Mouse (Mus musculus): ENCODE measurements at regions not wholly inside any gene's neighbourhood (a gene's known extent, or its start where the extent isn't known, plus 50 kb on each side); places are given as distances from the start of the nearest gene placed in this dataset.

- DNase-seq (ENCODE audit: low spot score in 2 of 2): no peak
These were observed 59.9 kb downstream of the Adamts1 start for GRCm38 (mm10) chr16:85743022-85743421.

GRCm38 (mm10) chr16:85738606-85739195 lies 64.2 kb downstream of the Adamts1 start:
- DNase-seq (ENCODE audit: low spot score in 2 of 2): no peak

- no peak for DNase-seq (ENCODE audit: low spot score in 2 of 2)
These were observed 74.9 kb downstream of the Adamts1 start for GRCm38 (mm10) chr16:85728026-85728425.

GRCm38 (mm10) chr16:85721968-85722367 lies 80.9 kb downstream of the Adamts1 start:
- no peak for DNase-seq (ENCODE audit: low spot score in 2 of 2)

GRCm38 (mm10) chr16:85712291-85712690 lies 90.6 kb downstream of the Adamts1 start:
- DNase-seq (ENCODE audit: low spot score in 2 of 2): no peak

GRCm38 (mm10) chr16:85704254-85705020 lies 98.5 kb downstream of the Adamts1 start:
- DNase-seq (ENCODE audit: low spot score in 2 of 2): no peak

- DNase-seq (ENCODE audit: low spot score in 2 of 2): no peak
These were observed 99.9 kb downstream of the Adamts1 start for GRCm38 (mm10) chr16:85702889-85703480.

GRCm38 (mm10) chr16:85699329-85699728 lies 103.6 kb downstream of the Adamts1 start:
- DNase-seq (ENCODE audit: low spot score in 2 of 2): no peak

- no peak for DNase-seq (ENCODE audit: low spot score in 2 of 2)
These were observed 120.2 kb downstream of the Adamts1 start for GRCm38 (mm10) chr16:85682721-85683120.

GRCm38 (mm10) chr16:85680351-85680750 lies 122.6 kb downstream of the Adamts1 start:
- no peak for DNase-seq (ENCODE audit: low spot score in 2 of 2)

- no peak for DNase-seq (ENCODE audit: low spot score in 2 of 2)
These were observed 124.1 kb downstream of the Adamts1 start for GRCm38 (mm10) chr16:85678781-85679180.

- no peak for DNase-seq (ENCODE audit: low spot score in 2 of 2)
These were observed 124.7 kb downstream of the Adamts1 start for GRCm38 (mm10) chr16:85678228-85678627.

- peak; percentile 48 to 51 for DNase-seq (ENCODE audit: low spot score in 2 of 2)
These were observed 123.8 kb upstream of the Cyyr1 start for GRCm38 (mm10) chr16:85677027-85677426.

- no peak for DNase-seq (ENCODE audit: low spot score in 2 of 2)
These were observed 115.6 kb upstream of the Cyyr1 start for GRCm38 (mm10) chr16:85668767-85669166.

- DNase-seq (ENCODE audit: low spot score in 2 of 2): no peak
These were observed 114.6 kb upstream of the Cyyr1 start for GRCm38 (mm10) chr16:85667790-85668189.

GRCm38 (mm10) chr16:85649516-85649915 lies 96.3 kb upstream of the Cyyr1 start:
- no peak for DNase-seq (ENCODE audit: low spot score in 2 of 2)

- DNase-seq (ENCODE audit: low spot score in 2 of 2): no peak
These were observed 87.8 kb upstream of the Cyyr1 start for GRCm38 (mm10) chr16:85640992-85641391.

GRCm38 (mm10) chr16:85637079-85637478 lies 83.9 kb upstream of the Cyyr1 start:
- DNase-seq (ENCODE audit: low spot score in 2 of 2): no peak

GRCm38 (mm10) chr16:85629738-85630137 lies 76.5 kb upstream of the Cyyr1 start:
- DNase-seq (ENCODE audit: low spot score in 2 of 2): no peak

GRCm38 (mm10) chr16:85624505-85624904 lies 71.3 kb upstream of the Cyyr1 start:
- no peak for DNase-seq (ENCODE audit: low spot score in 2 of 2)

GRCm38 (mm10) chr16:85604089-85604488 lies 50.9 kb upstream of the Cyyr1 start:
- no peak for DNase-seq (ENCODE audit: low spot score in 2 of 2)
